Mouse (Mus musculus): Measurements from ENCODE around the gene Nqo1. TPM values are rescaled to one million over a fixed set of nuclear protein-coding genes. Genes with fewer than 3 reads are reported as not detected.

Gene Nqo1
- polyA plus RNA-seq, 1 experiment from 2014 or later = 33.6 TPM

- 76% methylated on average over 2 of the region's 2 CpGs for WGBS
- Histone ChIP-seq H3K4me3 (replicated peaks) (no peak overlapping the region), H3K36me3 (peaks cover 10% of the 10 kb centered on the region; the same call in 1 of the 2 replicates), H3K9ac (no peak overlapping the region), H3K9me3 (replicated peaks) (no peaks in the 10 kb centered on the region), H3K4me2 (replicated peaks) (no peak overlapping the region), H3K4me1 (peaks cover 26% of the 10 kb centered on the region), H3K27ac (replicated peaks) (no peak overlapping the region), H3K27me3 (no peaks in the 10 kb centered on the region)
- ATAC-seq (ENCODE audit: insufficient number of reproducible peaks, low FRiP score, low TSS enrichment, low read depth) = no peak
Measured at GRCm38 (mm10) chr8:107385063-107385462, 17.9 kb downstream of the Nqo1 start.

GRCm38 (mm10) chr8:107384651-107385050 is 18.4 kb downstream of the Nqo1 start:
- ATAC-seq (ENCODE audit: insufficient number of reproducible peaks, low FRiP score, low TSS enrichment, low read depth) = no peak
- Histone ChIP-seq H3K27ac (replicated peaks) (no peak overlapping the region), H3K4me1 (peaks cover 22% of the 10 kb centered on the region), H3K27me3 (no peaks in the 10 kb centered on the region), H3K4me3 (replicated peaks) (no peak overlapping the region), H3K4me2 (replicated peaks) (no peak overlapping the region), H3K36me3 (peaks cover 12% of the 10 kb centered on the region; the same call in 1 of the 2 replicates), H3K9ac (no peak overlapping the region), H3K9me3 (replicated peaks) (no peaks in the 10 kb centered on the region)
- WGBS = 40% methylated on average over 5 of the region's 5 CpGs

- peaks cover 25% of the 10 kb centered on the region for H3K36me3 ChIP-seq
Measured at GRCm38 (mm10) chr8:107382898-107383297, 20.1 kb downstream of the Nqo1 start.

GRCm38 (mm10) chr8:107381666-107382065 is 21.3 kb downstream of the Nqo1 start:
- WGBS = 91% methylated on average over 4 of the region's 4 CpGs
- Histone ChIP-seq H3K4me3 (replicated peaks) (no peak overlapping the region), H3K27me3 (no peaks in the 10 kb centered on the region), H3K36me3 (peaks cover 29% of the 10 kb centered on the region), H3K9ac (no peak overlapping the region), H3K9me3 (replicated peaks) (no peaks in the 10 kb centered on the region), H3K4me1 (peaks cover 3% of the 10 kb centered on the region; the same call in 1 of the 2 replicates), H3K4me2 (replicated peaks) (no peak overlapping the region), H3K27ac (replicated peaks) (no peak overlapping the region)
- no peak for ATAC-seq (ENCODE audit: insufficient number of reproducible peaks, low FRiP score, low TSS enrichment, low read depth)

More at GRCm38 (mm10) chr8:107382898-107383297, 20.1 kb downstream of the Nqo1 start:
- no peak for ATAC-seq (ENCODE audit: insufficient number of reproducible peaks, low FRiP score, low TSS enrichment, low read depth)
- H3K4me1 ChIP-seq = peaks cover 4% of the 10 kb centered on the region
- no peak overlapping the region for H3K27ac ChIP-seq (replicated peaks)
- H3K9ac ChIP-seq = no peak overlapping the region
- no peaks in the 10 kb centered on the region for H3K27me3 ChIP-seq
- H3K9me3 ChIP-seq (replicated peaks) = no peaks in the 10 kb centered on the region
- no peak overlapping the region for H3K4me3 ChIP-seq (replicated peaks)
- H3K4me2 ChIP-seq (replicated peaks) = no peak overlapping the region
- 75% methylated on average over 4 of the region's 4 CpGs for WGBS

GRCm38 (mm10) chr8:107380734-107381133 is 22.3 kb downstream of the Nqo1 start:
- Histone ChIP-seq H3K9me3 (replicated peaks) (no peaks in the 10 kb centered on the region), H3K9ac (no peak overlapping the region), H3K4me3 (replicated peaks) (no peak overlapping the region), H3K4me1 (no peaks in the 10 kb centered on the region), H3K36me3 (peaks cover 30% of the 10 kb centered on the region), H3K4me2 (replicated peaks) (no peak overlapping the region), H3K27ac (replicated peaks) (no peak overlapping the region), H3K27me3 (no peaks in the 10 kb centered on the region)
- WGBS = 89% methylated on average over 8 of the region's 8 CpGs
- no peak for ATAC-seq (ENCODE audit: insufficient number of reproducible peaks, low FRiP score, low TSS enrichment, low read depth)

GRCm38 (mm10) chr8:107377346-107377745 is 25.7 kb downstream of the Nqo1 start:
- Histone ChIP-seq H3K9me3 (replicated peaks) (no peaks in the 10 kb centered on the region), H3K9ac (no peak overlapping the region), H3K27me3 (no peaks in the 10 kb centered on the region), H3K4me3 (replicated peaks) (no peak overlapping the region), H3K4me2 (replicated peaks) (no peak overlapping the region), H3K4me1 (no peaks in the 10 kb centered on the region), H3K36me3 (peaks cover 49% of the 10 kb centered on the region), H3K27ac (replicated peaks) (no peak overlapping the region)
- 87% methylated on average over 3 of the region's 3 CpGs for WGBS
- ATAC-seq (ENCODE audit: insufficient number of reproducible peaks, low FRiP score, low TSS enrichment, low read depth) = no peak

GRCm38 (mm10) chr8:107370311-107370710 is 32.7 kb downstream of the Nqo1 start:
- Histone ChIP-seq H3K4me1 (no peaks in the 10 kb centered on the region), H3K4me3 (replicated peaks) (no peak overlapping the region), H3K9ac (no peak overlapping the region), H3K36me3 (peaks cover 73% of the 10 kb centered on the region), H3K27me3 (no peaks in the 10 kb centered on the region), H3K27ac (replicated peaks) (no peak overlapping the region), H3K4me2 (replicated peaks) (no peak overlapping the region), H3K9me3 (replicated peaks) (no peaks in the 10 kb centered on the region)
- no peak for ATAC-seq (ENCODE audit: insufficient number of reproducible peaks, low FRiP score, low TSS enrichment, low read depth)
- 85% methylated on average over 4 of the region's 4 CpGs for WGBS

Other genes with a start within 250 kb of the Nqo1 start
- 18.9 and 19.0 TPM in 2 replicates for gene Nfat5, start 109.7 kb downstream of the Nqo1 start, polyA plus RNA-seq (2015; fragmentation: Nextera tagmentation; extraction: Ambion mirVana)
- gene Nob1, start 21.8 kb upstream of the Nqo1 start, polyA plus RNA-seq (2015; fragmentation: Nextera tagmentation; extraction: Ambion mirVana) = 79.1 and 84.7 TPM in 2 replicates
- gene Wwp2, start 33.2 kb upstream of the Nqo1 start, polyA plus RNA-seq (2015; fragmentation: Nextera tagmentation; extraction: Ambion mirVana) = 65.0 and 84.3 TPM in 2 replicates
- gene Psmd7, start 185.3 kb upstream of the Nqo1 start, polyA plus RNA-seq (2015; fragmentation: Nextera tagmentation; extraction: Ambion mirVana) = 266 and 276 TPM in 2 replicates

All from embryonic facial prominence, embryonic 15.5 days (tissue).